Mouse (Mus musculus): ENCODE measurements around the gene Gli1. TPM values are rescaled to one million over a fixed set of nuclear protein-coding genes. Genes with fewer than 3 reads are reported as not detected.

Gene Gli1
- polyA plus RNA-seq (2014; fragmentation: Illumina TruSeq; extraction: RNeasy Lipid Tissue Mini Kit (QIAGEN cat#74804)), result 0.48 TPM

GRCm38 (mm10) chr10:127341891-127342639 is at the start of gene Gli1:
Gene Gli1, minus strand, starts transcription at chr10:127341974.

GRCm38 (mm10) chr10:127380251-127380691 is 38.5 kb upstream of the Gli1 start, which contains the start of gene R3hdm2:
Gene R3hdm2, plus strand, starts transcription at chr10:127380327.

GRCm38 (mm10) chr10:127369834-127370820 is 28.4 kb upstream of the Gli1 start, which contains the start of gene Inhbc:
Gene Inhbc, minus strand, starts transcription at chr10:127370431.

GRCm38 (mm10) chr10:127353909-127354895 is 12.4 kb upstream of the Gli1 start, which contains the start of gene Inhbe:
Gene Inhbe, minus strand, starts transcription at chr10:127354411.

GRCm38 (mm10) chr10:127321621-127322020 is 20.2 kb downstream of the Gli1 start, which contains the start of gene Arhgap9:
Gene Arhgap9, plus strand, starts transcription at chr10:127321964.

GRCm38 (mm10) chr10:127311476-127312355 is 30.1 kb downstream of the Gli1 start, which contains the start of gene Mars:
Gene Mars, minus strand, starts transcription at chr10:127311786.

GRCm38 (mm10) chr10:127288800-127289572 is 52.8 kb downstream of the Gli1 start, which contains the start of gene Mbd6:
Gene Mbd6, minus strand, starts transcription at chr10:127289018.

Other genes starting within 250 kb of the Gli1 start
- 8.6 TPM for gene Os9, start 220.8 kb downstream of the Gli1 start, polyA plus RNA-seq (2014; fragmentation: Illumina TruSeq; extraction: RNeasy Lipid Tissue Mini Kit (QIAGEN cat#74804))
- gene B4galnt1, start 176.7 kb downstream of the Gli1 start, polyA plus RNA-seq (2014; fragmentation: Illumina TruSeq; extraction: RNeasy Lipid Tissue Mini Kit (QIAGEN cat#74804)), result 0.31 TPM
- gene Slc26a10, start 161.3 kb downstream of the Gli1 start, polyA plus RNA-seq (2014; fragmentation: Illumina TruSeq; extraction: RNeasy Lipid Tissue Mini Kit (QIAGEN cat#74804)), result not detected
- 18.3 TPM for gene Arhgef25, start 151.9 kb downstream of the Gli1 start, polyA plus RNA-seq (2014; fragmentation: Illumina TruSeq; extraction: RNeasy Lipid Tissue Mini Kit (QIAGEN cat#74804))
- 2.9 TPM for gene Dtx3, start 146.2 kb downstream of the Gli1 start, polyA plus RNA-seq (2014; fragmentation: Illumina TruSeq; extraction: RNeasy Lipid Tissue Mini Kit (QIAGEN cat#74804))
- 11.7 TPM for gene Pip4k2c, start 130.4 kb downstream of the Gli1 start, polyA plus RNA-seq (2014; fragmentation: Illumina TruSeq; extraction: RNeasy Lipid Tissue Mini Kit (QIAGEN cat#74804))
- 0.26 TPM for gene Kif5a, start 78.6 kb downstream of the Gli1 start, polyA plus RNA-seq (2014; fragmentation: Illumina TruSeq; extraction: RNeasy Lipid Tissue Mini Kit (QIAGEN cat#74804))
- 16.8 TPM for gene Dctn2, start 75.6 kb downstream of the Gli1 start, polyA plus RNA-seq (2014; fragmentation: Illumina TruSeq; extraction: RNeasy Lipid Tissue Mini Kit (QIAGEN cat#74804))
- 3.0 TPM for gene Mbd6, start 53.0 kb downstream of the Gli1 start, polyA plus RNA-seq (2014; fragmentation: Illumina TruSeq; extraction: RNeasy Lipid Tissue Mini Kit (QIAGEN cat#74804))
- 11.4 TPM for gene Mars, start 30.2 kb downstream of the Gli1 start, polyA plus RNA-seq (2014; fragmentation: Illumina TruSeq; extraction: RNeasy Lipid Tissue Mini Kit (QIAGEN cat#74804))
- 0.20 TPM for gene Arhgap9, start 20.0 kb downstream of the Gli1 start, polyA plus RNA-seq (2014; fragmentation: Illumina TruSeq; extraction: RNeasy Lipid Tissue Mini Kit (QIAGEN cat#74804))
- gene Inhbe, start 12.4 kb upstream of the Gli1 start, polyA plus RNA-seq (2014; fragmentation: Illumina TruSeq; extraction: RNeasy Lipid Tissue Mini Kit (QIAGEN cat#74804)), result not detected
- not detected for gene Inhbc, start 28.5 kb upstream of the Gli1 start, polyA plus RNA-seq (2014; fragmentation: Illumina TruSeq; extraction: RNeasy Lipid Tissue Mini Kit (QIAGEN cat#74804))
- 379 TPM for gene R3hdm2, start 38.4 kb upstream of the Gli1 start, polyA plus RNA-seq (2014; fragmentation: Illumina TruSeq; extraction: RNeasy Lipid Tissue Mini Kit (QIAGEN cat#74804))
- not detected for gene Stac3, start 159.7 kb upstream of the Gli1 start, polyA plus RNA-seq (2014; fragmentation: Illumina TruSeq; extraction: RNeasy Lipid Tissue Mini Kit (QIAGEN cat#74804))
- gene Ndufa4l2, start 173.0 kb upstream of the Gli1 start, polyA plus RNA-seq (2014; fragmentation: Illumina TruSeq; extraction: RNeasy Lipid Tissue Mini Kit (QIAGEN cat#74804)), result not detected
- 2.8 TPM for gene Shmt2, start 180.5 kb upstream of the Gli1 start, polyA plus RNA-seq (2014; fragmentation: Illumina TruSeq; extraction: RNeasy Lipid Tissue Mini Kit (QIAGEN cat#74804))
- not detected for gene Nxph4, start 192.6 kb upstream of the Gli1 start, polyA plus RNA-seq (2014; fragmentation: Illumina TruSeq; extraction: RNeasy Lipid Tissue Mini Kit (QIAGEN cat#74804))